Mouse (Mus musculus) thymus, adult 2 months (tissue): Measurements from ENCODE around the gene Cdh9.

Source experiments
- CTCF ChIP-seq: fragments of 200-500 bp; IDR thresholded peaks from 2 replicates; pipeline ENCODE4 v1.5.1; 2012; ENCODE audit warnings: mild to moderate bottlenecking, control low read depth, low read length, moderate library complexity, borderline replicate concordance; ENCODE audit not compliant: control insufficient read depth, poor library complexity, insufficient read depth; ENCODE audit errors: extremely low read depth
- POLR2A ChIP-seq: fragments of 200-500 bp; IDR thresholded peaks from 2 replicates; pipeline ENCODE4 v1.6.1; 2012; ENCODE audit warnings: mild to moderate bottlenecking, low read length, control low read depth, moderate library complexity; ENCODE audit not compliant: control insufficient read depth, poor library complexity, insufficient read depth; ENCODE audit errors: extremely low read depth

GRCm38 (mm10) chr15:16746672-16747071, 18.1 kb downstream of the Cdh9 start:
- TF ChIP-seq CTCF (no peak), POLR2A (no peak)
